Mouse (Mus musculus) forebrain, embryonic 13.5 days (tissue): ENCODE measurements at regions not wholly inside any gene's neighbourhood (a gene's known extent, or its start where the extent isn't known, plus 50 kb on each side); places are given as distances from the start of the nearest gene placed in this dataset.

Experiments used
- ATAC-seq: fragments of 200-750 bp; cut with Nextera tagmentation; 2 replicates; pipeline ENCODE4 v1.8.0; 2017
- H3K27ac ChIP-seq: fragments of 300-500 bp; sonication (generic); 2 replicates; pipeline ENCODE4 v1.5.1; 2015; ENCODE audit warnings: inconsistent platforms, mild to moderate bottlenecking, moderate library complexity
- H3K27me3 ChIP-seq: fragments of 300-500 bp; sonication (generic); 2 replicates; pipeline ENCODE4 v1.6.1; 2015; ENCODE audit warnings: mild to moderate bottlenecking, inconsistent platforms
- H3K36me3 ChIP-seq: fragments of 300-500 bp; sonication (generic); 2 replicates; pipeline ENCODE4 v1.6.1; 2015; ENCODE audit warnings: mild to moderate bottlenecking, inconsistent platforms; ENCODE audit not compliant: poor library complexity, severe bottlenecking
- H3K4me1 ChIP-seq: fragments of 300-500 bp; sonication (generic); 2 replicates; pipeline ENCODE4 v1.6.1; 2015; ENCODE audit warnings: inconsistent platforms
- H3K4me2 ChIP-seq: fragments of 300-500 bp; sonication (generic); 2 replicates; pipeline ENCODE4 v1.6.1; 2015; ENCODE audit warnings: inconsistent platforms, mild to moderate bottlenecking, moderate library complexity
- H3K4me3 ChIP-seq: fragments of 300-500 bp; sonication (generic); 2 replicates; pipeline ENCODE4 v1.5.1; 2015; ENCODE audit warnings: mild to moderate bottlenecking, inconsistent platforms
- H3K9ac ChIP-seq: fragments of 300-500 bp; sonication (generic); 2 replicates; pipeline ENCODE4 v1.6.1; 2015; ENCODE audit warnings: mild to moderate bottlenecking, inconsistent platforms
- H3K9me3 ChIP-seq: fragments of 300-500 bp; sonication (generic); replicated peaks from 2 replicates; pipeline ENCODE4 v1.6.1; 2016; ENCODE audit warnings: inconsistent platforms
- WGBS: fragments of 180-500 bp; shearing (Covaris S2); methylation state at CpG from one replicate; pipeline ENCODE4 v1.1.7; 2015; 5-methylcytosine and 5-hydroxymethylcytosine counted together

DNA sequence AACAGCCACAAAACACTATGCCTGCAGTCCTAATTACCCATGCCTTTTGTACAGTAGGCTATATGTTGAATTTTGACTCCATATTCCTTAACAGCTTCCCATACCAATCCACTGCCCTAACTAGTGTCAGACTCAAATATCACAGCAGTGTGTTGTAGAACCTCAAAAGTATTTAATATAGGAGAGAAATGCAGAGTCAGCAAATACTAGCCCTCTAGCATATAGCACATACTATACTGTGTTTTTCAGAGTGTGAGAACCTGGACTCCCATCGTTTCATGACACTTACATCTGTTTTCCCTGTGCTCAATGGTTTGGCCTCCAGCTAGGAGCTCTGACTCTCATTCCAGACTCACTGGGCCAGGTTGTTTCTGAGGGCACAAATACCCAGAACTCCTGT is 236.1 kb upstream of the Il12b start:
- no peak for ATAC-seq
- Histone ChIP-seq H3K4me1 (no peaks in the 10 kb centered on the region), H3K4me3 (no peak overlapping the region), H3K9ac (no peak overlapping the region), H3K9me3 (no peaks in the 10 kb centered on the region), H3K4me2 (no peak overlapping the region), H3K36me3 (no peaks in the 10 kb centered on the region), H3K27me3 (no peaks in the 10 kb centered on the region), H3K27ac (no peak overlapping the region)
- 92% methylated on average over 1 of the region's 1 CpGs for WGBS

DNA sequence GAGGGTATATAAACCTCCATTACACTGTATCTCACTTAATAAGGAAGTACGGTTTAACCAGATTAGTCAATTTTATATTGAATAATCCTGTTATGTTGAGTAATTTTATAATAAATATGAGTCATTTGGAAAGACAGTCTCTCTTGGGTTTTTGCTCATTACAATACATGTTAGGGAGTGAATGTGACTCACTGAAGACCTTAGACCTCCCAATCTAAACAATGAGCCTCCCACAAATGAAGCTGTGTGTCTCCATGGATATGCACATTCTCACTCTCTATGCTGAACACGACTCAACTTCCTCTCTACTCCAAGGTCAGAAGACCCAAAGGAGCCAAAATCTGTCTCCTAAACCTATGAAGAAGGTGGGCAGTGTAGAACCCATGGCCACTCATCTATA is 235.7 kb upstream of the Il12b start:
- WGBS, result 67% methylated on average over 2 of the region's 2 CpGs
- Histone ChIP-seq H3K27ac (no peak overlapping the region), H3K4me3 (no peak overlapping the region), H3K9ac (no peak overlapping the region), H3K4me2 (no peak overlapping the region), H3K4me1 (no peaks in the 10 kb centered on the region), H3K9me3 (no peaks in the 10 kb centered on the region), H3K27me3 (no peaks in the 10 kb centered on the region), H3K36me3 (no peaks in the 10 kb centered on the region)
- ATAC-seq, result no peak

- H3K4me1 ChIP-seq, result no peaks in the 10 kb centered on the region
- H3K9me3 ChIP-seq, result no peaks in the 10 kb centered on the region
- ATAC-seq, result no peak
- no peaks in the 10 kb centered on the region for H3K27me3 ChIP-seq
- H3K4me3 ChIP-seq, result no peak overlapping the region
- H3K27ac ChIP-seq, result no peak overlapping the region
- no peak overlapping the region for H3K9ac ChIP-seq
- 69% methylated on average over 6 of the region's 6 CpGs for WGBS
- H3K36me3 ChIP-seq, result no peaks in the 10 kb centered on the region
- no peak overlapping the region for H3K4me2 ChIP-seq
These were observed 232.0 kb upstream of the Il12b start for GRCm38 (mm10) chr11:44167724-44168500.

DNA sequence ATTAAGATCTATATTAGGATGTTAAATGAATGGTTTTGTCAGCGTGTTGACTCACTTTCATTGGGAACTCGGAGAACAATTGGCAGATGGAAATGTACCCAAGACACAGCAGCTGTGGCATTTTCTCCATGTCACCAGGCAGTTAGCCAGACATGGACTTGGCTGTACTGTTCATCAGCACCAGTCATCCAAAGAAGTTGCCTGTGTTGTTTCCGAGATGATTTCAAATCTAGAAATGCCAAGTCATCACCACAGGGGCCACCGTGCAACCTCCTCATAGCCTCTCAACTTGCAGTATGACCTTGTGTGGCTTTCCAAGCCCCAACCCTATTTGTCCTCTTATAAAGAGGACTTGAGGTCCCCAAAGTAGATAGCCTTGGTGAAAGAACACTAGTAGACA is 227.4 kb upstream of the Il12b start:
- Histone ChIP-seq H3K4me2 (no peak overlapping the region), H3K27ac (no peak overlapping the region), H3K4me1 (no peaks in the 10 kb centered on the region), H3K36me3 (no peaks in the 10 kb centered on the region), H3K9me3 (no peaks in the 10 kb centered on the region), H3K9ac (no peak overlapping the region), H3K27me3 (no peaks in the 10 kb centered on the region), H3K4me3 (no peak overlapping the region)
- WGBS, result 90% methylated on average over 4 of the region's 4 CpGs
- ATAC-seq, result no peak

DNA sequence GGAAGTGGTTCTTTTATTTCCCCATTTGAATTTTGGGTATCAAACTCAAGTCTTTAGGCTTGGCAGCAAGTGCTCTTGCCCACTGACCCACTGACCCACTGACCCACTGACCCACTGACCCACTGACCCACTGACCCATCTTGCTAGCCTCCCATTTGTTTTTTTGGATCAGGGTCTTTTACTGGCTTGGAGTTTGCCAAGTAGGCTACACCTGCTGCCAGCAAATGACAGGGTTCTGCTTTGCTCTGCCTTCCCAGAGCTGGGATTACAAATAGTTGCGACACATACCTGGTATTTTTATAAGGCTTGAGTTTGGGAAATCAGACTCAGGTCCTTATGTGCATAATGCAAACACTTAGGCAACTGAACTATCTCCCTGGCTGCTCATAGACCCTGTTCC is 226.7 kb upstream of the Il12b start:
- no peak for ATAC-seq
- 97% methylated on average over 1 of the region's 1 CpGs for WGBS
- no peak overlapping the region for H3K4me3 ChIP-seq
- H3K9ac ChIP-seq, result no peak overlapping the region
- H3K27ac ChIP-seq, result no peak overlapping the region
- no peaks in the 10 kb centered on the region for H3K9me3 ChIP-seq
- no peaks in the 10 kb centered on the region for H3K27me3 ChIP-seq
- no peaks in the 10 kb centered on the region for H3K36me3 ChIP-seq
- no peak overlapping the region for H3K4me2 ChIP-seq
- H3K4me1 ChIP-seq, result no peaks in the 10 kb centered on the region

- Histone ChIP-seq H3K9me3 (no peaks in the 10 kb centered on the region), H3K27ac (no peak overlapping the region), H3K27me3 (no peaks in the 10 kb centered on the region), H3K9ac (no peak overlapping the region), H3K4me1 (no peaks in the 10 kb centered on the region), H3K4me2 (no peak overlapping the region), H3K4me3 (no peak overlapping the region), H3K36me3 (no peaks in the 10 kb centered on the region)
- no peak for ATAC-seq
- WGBS, result 86% methylated on average over 2 of the region's 2 CpGs
These were observed 225.3 kb upstream of the Il12b start for GRCm38 (mm10) chr11:44174548-44174947.

DNA sequence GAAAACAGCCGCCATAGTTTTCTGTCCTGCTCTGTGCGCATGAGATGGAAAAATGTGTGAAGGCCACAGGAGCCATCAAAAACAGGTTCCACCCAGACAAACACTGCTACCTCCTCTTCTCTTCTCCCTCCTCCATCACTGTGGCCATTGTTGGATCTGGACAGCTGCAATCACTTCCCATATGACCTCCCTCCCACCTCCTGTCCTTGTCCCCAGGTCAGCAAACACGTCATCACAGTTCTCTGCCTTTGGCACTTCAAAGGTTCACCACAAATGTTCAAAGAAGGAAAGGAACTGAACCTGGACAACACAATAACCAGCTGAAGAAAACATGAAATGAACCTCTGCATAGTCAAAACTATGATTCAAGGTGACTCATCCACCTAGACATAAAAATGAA is 220.2 kb upstream of the Il12b start:
- no peak overlapping the region for H3K4me2 ChIP-seq
- 84% methylated on average over 3 of the region's 3 CpGs for WGBS
- H3K9me3 ChIP-seq, result no peaks in the 10 kb centered on the region
- no peak overlapping the region for H3K9ac ChIP-seq
- ATAC-seq, result no peak
- H3K27ac ChIP-seq, result no peak overlapping the region
- H3K4me3 ChIP-seq, result no peak overlapping the region
- no peaks in the 10 kb centered on the region for H3K27me3 ChIP-seq
- no peaks in the 10 kb centered on the region for H3K36me3 ChIP-seq
- H3K4me1 ChIP-seq, result no peaks in the 10 kb centered on the region

GRCm38 (mm10) chr11:44183823-44184222 is 216.0 kb upstream of the Il12b start:
- no peak overlapping the region for H3K4me3 ChIP-seq
- H3K27me3 ChIP-seq, result no peaks in the 10 kb centered on the region
- H3K4me1 ChIP-seq, result no peaks in the 10 kb centered on the region
- ATAC-seq, result no peak
- H3K9me3 ChIP-seq, result no peaks in the 10 kb centered on the region
- H3K9ac ChIP-seq, result no peak overlapping the region
- whole genome bisulfite sequencing, result 88% methylated on average over 3 of the region's 3 CpGs
- H3K4me2 ChIP-seq, result no peak overlapping the region
- no peaks in the 10 kb centered on the region for H3K36me3 ChIP-seq
- no peak overlapping the region for H3K27ac ChIP-seq

DNA sequence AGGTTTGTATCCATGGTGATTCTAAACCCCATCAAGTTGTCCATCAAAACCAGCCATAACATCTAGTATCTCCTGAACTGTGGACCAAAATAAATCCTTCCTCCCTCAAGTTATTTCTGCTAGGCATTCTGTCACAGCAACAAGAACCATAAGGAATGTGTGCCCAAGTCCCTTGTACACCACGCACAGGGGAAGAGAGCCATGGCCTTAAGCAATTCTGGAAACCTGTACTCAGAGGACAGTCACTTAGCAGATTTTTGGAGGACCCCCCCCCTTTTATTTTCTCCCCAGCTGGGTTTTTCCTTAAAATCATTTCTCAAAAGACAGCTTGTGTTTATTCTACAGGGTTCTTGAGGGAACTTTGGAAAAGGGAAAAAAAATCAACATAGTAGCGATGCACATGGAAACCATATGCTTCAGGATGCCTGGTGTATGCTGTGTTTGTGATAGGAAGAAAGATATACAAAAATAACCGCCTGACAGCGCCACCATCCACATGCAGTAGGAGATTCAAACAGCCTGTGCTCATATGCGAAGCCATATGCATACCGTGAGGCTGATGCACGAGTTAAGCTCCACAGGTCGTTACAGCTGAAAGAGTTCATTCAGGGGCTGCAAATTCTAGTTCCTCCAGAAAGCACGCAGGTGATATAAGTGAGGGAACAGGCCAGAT is 214.5 kb upstream of the Il12b start:
- no peak overlapping the region for H3K4me3 ChIP-seq
- no peak overlapping the region for H3K4me2 ChIP-seq
- no peak overlapping the region for H3K27ac ChIP-seq
- no peak overlapping the region for H3K9ac ChIP-seq
- no peaks in the 10 kb centered on the region for H3K4me1 ChIP-seq
- H3K36me3 ChIP-seq, result no peaks in the 10 kb centered on the region
- ATAC-seq, result peak; percentile 58; the same call in 1 of the 2 replicates
- WGBS, result 84% methylated on average over 9 of the region's 9 CpGs
- no peaks in the 10 kb centered on the region for H3K9me3 ChIP-seq
- no peaks in the 10 kb centered on the region for H3K27me3 ChIP-seq

DNA sequence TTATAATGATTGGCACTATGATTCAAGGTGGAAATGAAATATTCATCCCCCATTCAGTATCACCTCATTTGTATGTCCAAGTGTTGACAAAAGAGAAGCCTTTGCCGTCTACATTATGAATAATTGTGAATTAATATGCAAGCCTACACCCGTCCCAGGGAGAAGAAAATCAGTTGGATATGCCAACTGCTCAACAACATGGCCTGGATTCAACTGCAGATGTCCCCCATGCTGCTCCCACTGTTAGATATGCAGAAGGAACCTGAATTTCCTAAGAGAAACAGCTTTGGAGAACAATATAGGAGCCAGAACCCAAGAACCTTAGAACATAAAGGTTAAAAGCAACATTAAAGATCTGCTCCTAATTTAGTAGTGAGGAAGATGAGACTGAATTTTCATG is 211.7 kb upstream of the Il12b start:
- no peaks in the 10 kb centered on the region for H3K36me3 ChIP-seq
- no peak; the same call in 1 of the 2 replicates for ATAC-seq
- WGBS, result 59% methylated on average over 2 of the region's 2 CpGs
- H3K27ac ChIP-seq, result no peak overlapping the region
- H3K27me3 ChIP-seq, result no peaks in the 10 kb centered on the region
- no peaks in the 10 kb centered on the region for H3K4me1 ChIP-seq
- no peak overlapping the region for H3K9ac ChIP-seq
- no peaks in the 10 kb centered on the region for H3K9me3 ChIP-seq
- no peak overlapping the region for H3K4me2 ChIP-seq
- no peak overlapping the region for H3K4me3 ChIP-seq

DNA sequence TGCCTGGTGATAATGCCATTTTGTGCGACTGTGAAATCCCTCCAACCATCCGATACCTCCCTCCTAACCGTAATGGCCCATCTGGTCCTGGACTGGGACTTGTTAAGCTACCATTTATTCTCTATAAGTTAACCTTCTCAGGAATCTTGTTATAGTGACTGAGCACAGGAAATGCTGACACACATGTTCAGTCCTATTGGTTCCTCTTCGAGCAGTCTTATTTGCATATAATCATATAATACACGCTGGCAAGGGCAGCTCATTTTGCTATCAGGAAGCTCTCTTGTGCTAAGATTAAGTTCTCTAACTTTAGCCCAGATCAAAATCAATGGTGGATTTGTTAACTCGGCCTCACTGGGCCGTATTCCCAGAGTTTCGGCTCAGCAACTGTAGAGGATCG is 206.1 kb upstream of the Il12b start:
- no peak for ATAC-seq

GRCm38 (mm10) chr11:44202716-44203115 is 197.1 kb upstream of the Il12b start:
- 76% methylated on average over 2 of the region's 2 CpGs for WGBS
- Histone ChIP-seq H3K9ac (no peak overlapping the region), H3K4me2 (no peak overlapping the region), H3K27ac (no peak overlapping the region), H3K4me1 (no peaks in the 10 kb centered on the region), H3K4me3 (no peak overlapping the region), H3K27me3 (no peaks in the 10 kb centered on the region), H3K36me3 (no peaks in the 10 kb centered on the region), H3K9me3 (no peaks in the 10 kb centered on the region)
- ATAC-seq, result no peak

More for the DNA sequence above, 206.1 kb upstream of the Il12b start:
- no peaks in the 10 kb centered on the region for H3K4me1 ChIP-seq
- no peak overlapping the region for H3K9ac ChIP-seq
- no peak overlapping the region for H3K4me3 ChIP-seq
- no peaks in the 10 kb centered on the region for H3K36me3 ChIP-seq
- 92% methylated on average over 9 of the region's 9 CpGs for WGBS
- no peak overlapping the region for H3K27ac ChIP-seq
- H3K9me3 ChIP-seq, result no peaks in the 10 kb centered on the region
- no peaks in the 10 kb centered on the region for H3K27me3 ChIP-seq
- H3K4me2 ChIP-seq, result no peak overlapping the region

GRCm38 (mm10) chr11:44204384-44204783 is 195.5 kb upstream of the Il12b start:
- no peak overlapping the region for H3K27ac ChIP-seq
- no peak for ATAC-seq
- H3K9ac ChIP-seq, result no peak overlapping the region
- no peaks in the 10 kb centered on the region for H3K36me3 ChIP-seq
- no peaks in the 10 kb centered on the region for H3K27me3 ChIP-seq
- WGBS, result 86% methylated on average over 3 of the region's 3 CpGs
- no peak overlapping the region for H3K4me3 ChIP-seq
- H3K9me3 ChIP-seq, result no peaks in the 10 kb centered on the region
- H3K4me2 ChIP-seq, result no peak overlapping the region
- no peaks in the 10 kb centered on the region for H3K4me1 ChIP-seq
